Mouse (Mus musculus): Measurements from ENCODE around the gene Psmb3. TPM values are rescaled to one million over a fixed set of nuclear protein-coding genes. Genes with fewer than 3 reads are reported as not detected.

Gene Psmb3
- polyA plus RNA-seq, 1 experiment from 2014 or later, result 626 TPM

Small RNA genes lying within 50 kb of the gene (microRNA-seq; reads per million reads assigned to microRNA genes)
- gene Gm24158 (not detected), gene Mir6927 (2.3 reads per million), gene Mir8102 (not detected)

Other genes starting within 250 kb of the Psmb3 start
- 0.49 and 0.54 TPM in 2 replicates for gene 4933428G20Rik, start 203.1 kb upstream of the Psmb3 start, polyA plus RNA-seq (2016; fragmentation: Nextera tagmentation; extraction: Ambion mirVana)
- 0.24 and 0.25 TPM in 2 replicates for gene Srcin1, start 127.2 kb upstream of the Psmb3 start, polyA plus RNA-seq (2016; fragmentation: Nextera tagmentation; extraction: Ambion mirVana)
- gene Epop, start 73.7 kb upstream of the Psmb3 start, polyA plus RNA-seq (2016; fragmentation: Nextera tagmentation; extraction: Ambion mirVana), result 16.1 and 23.8 TPM in 2 replicates
- 2.5 TPM in 2 replicates for gene Mllt6, start 40.0 kb upstream of the Psmb3 start, polyA plus RNA-seq (2016; fragmentation: Nextera tagmentation; extraction: Ambion mirVana)
- 9.4 and 15.3 TPM in 2 replicates for gene Cisd3, start 17.6 kb upstream of the Psmb3 start, polyA plus RNA-seq (2016; fragmentation: Nextera tagmentation; extraction: Ambion mirVana)
- 21.0 and 21.5 TPM in 2 replicates for gene Pcgf2, start 2.9 kb upstream of the Psmb3 start, polyA plus RNA-seq (2016; fragmentation: Nextera tagmentation; extraction: Ambion mirVana)
- gene Pip4k2b, start 41.3 kb downstream of the Psmb3 start, polyA plus RNA-seq (2016; fragmentation: Nextera tagmentation; extraction: Ambion mirVana), result 1.6 and 1.9 TPM in 2 replicates
- gene Cwc25, start 63.2 kb downstream of the Psmb3 start, polyA plus RNA-seq (2016; fragmentation: Nextera tagmentation; extraction: Ambion mirVana), result 17.8 and 21.6 TPM in 2 replicates
- 0.43 and 0.74 TPM in 2 replicates for gene 1700001P01Rik, start 72.5 kb downstream of the Psmb3 start, polyA plus RNA-seq (2016; fragmentation: Nextera tagmentation; extraction: Ambion mirVana)
- 449 and 506 TPM in 2 replicates for gene Rpl23, start 79.0 kb downstream of the Psmb3 start, polyA plus RNA-seq (2016; fragmentation: Nextera tagmentation; extraction: Ambion mirVana)
- gene Lasp1, start 95.6 kb downstream of the Psmb3 start, polyA plus RNA-seq (2016; fragmentation: Nextera tagmentation; extraction: Ambion mirVana), result 90.0 and 110 TPM in 2 replicates
- 10.9 and 14.0 TPM in 2 replicates for gene B230217C12Rik, start 137.4 kb downstream of the Psmb3 start, polyA plus RNA-seq (2016; fragmentation: Nextera tagmentation; extraction: Ambion mirVana)
- gene Fbxo47, start 180.8 kb downstream of the Psmb3 start, polyA plus RNA-seq (2016; fragmentation: Nextera tagmentation; extraction: Ambion mirVana), result 0.50 and 0.60 TPM in 2 replicates